Mouse (Mus musculus) stomach, embryonic 15.5 days (tissue): Measurements from ENCODE around the gene Slain2. TPM values are rescaled to one million over a fixed set of nuclear protein-coding genes. Genes with fewer than 3 reads are reported as not detected.
A peak's percentile ranks its signal among the peaks of the same experiment; 100 is the strongest.

ENCODE experiments used
- ATAC-seq: fragments of 200-750 bp; cut with Nextera tagmentation; 2 replicates; pipeline ENCODE4 v1.8.0; 2017; ENCODE audit warnings: low read depth, moderate number of reproducible peaks, moderate TSS enrichment; ENCODE audit not compliant: insufficient read depth, low FRiP score
- H3K27ac ChIP-seq: fragments of 300-500 bp; sonication (generic); 2 replicates; pipeline ENCODE4 v1.5.1; 2015; ENCODE audit warnings: mild to moderate bottlenecking, inconsistent platforms
- H3K27me3 ChIP-seq: fragments of 300-500 bp; sonication (generic); replicated peaks from 2 replicates; pipeline ENCODE4 v1.6.1; 2015; ENCODE audit warnings: inconsistent platforms
- H3K36me3 ChIP-seq: fragments of 300-500 bp; sonication (generic); 2 replicates; pipeline ENCODE4 v1.6.1; 2015; ENCODE audit warnings: inconsistent platforms
- H3K4me1 ChIP-seq: fragments of 300-500 bp; sonication (generic); 2 replicates; pipeline ENCODE4 v1.6.1; 2015; ENCODE audit warnings: inconsistent platforms
- H3K4me2 ChIP-seq: fragments of 300-500 bp; sonication (generic); 2 replicates; pipeline ENCODE4 v1.6.1; 2015; ENCODE audit warnings: mild to moderate bottlenecking, inconsistent platforms
- H3K4me3 ChIP-seq: fragments of 300-500 bp; sonication (generic); replicated peaks from 2 replicates; pipeline ENCODE4 v1.5.1; 2015; ENCODE audit warnings: inconsistent platforms
- H3K9ac ChIP-seq: fragments of 300-500 bp; sonication (generic); 2 replicates; pipeline ENCODE4 v1.6.1; 2015; ENCODE audit warnings: inconsistent platforms
- H3K9me3 ChIP-seq: fragments of 300-500 bp; sonication (generic); 2 replicates; pipeline ENCODE4 v1.6.1; 2016; ENCODE audit warnings: inconsistent platforms
- WGBS: fragments of 180-500 bp; shearing (Covaris S2); methylation state at CpG from one replicate; pipeline ENCODE4 v1.1.7; 2015; 5-methylcytosine and 5-hydroxymethylcytosine counted together
- polyA plus RNA-seq: library from polyadenylated mRNA; unstranded; fragments of >200 nt; fragmentation: Nextera tagmentation; extraction: Ambion mirVana; gene quantifications from 2 replicates; pipeline ENCODE4 v1.2.1, GENCODE M21; 2015

Gene Slain2
- polyA plus RNA-seq = 15.2 and 16.2 TPM in 2 replicates

DNA sequence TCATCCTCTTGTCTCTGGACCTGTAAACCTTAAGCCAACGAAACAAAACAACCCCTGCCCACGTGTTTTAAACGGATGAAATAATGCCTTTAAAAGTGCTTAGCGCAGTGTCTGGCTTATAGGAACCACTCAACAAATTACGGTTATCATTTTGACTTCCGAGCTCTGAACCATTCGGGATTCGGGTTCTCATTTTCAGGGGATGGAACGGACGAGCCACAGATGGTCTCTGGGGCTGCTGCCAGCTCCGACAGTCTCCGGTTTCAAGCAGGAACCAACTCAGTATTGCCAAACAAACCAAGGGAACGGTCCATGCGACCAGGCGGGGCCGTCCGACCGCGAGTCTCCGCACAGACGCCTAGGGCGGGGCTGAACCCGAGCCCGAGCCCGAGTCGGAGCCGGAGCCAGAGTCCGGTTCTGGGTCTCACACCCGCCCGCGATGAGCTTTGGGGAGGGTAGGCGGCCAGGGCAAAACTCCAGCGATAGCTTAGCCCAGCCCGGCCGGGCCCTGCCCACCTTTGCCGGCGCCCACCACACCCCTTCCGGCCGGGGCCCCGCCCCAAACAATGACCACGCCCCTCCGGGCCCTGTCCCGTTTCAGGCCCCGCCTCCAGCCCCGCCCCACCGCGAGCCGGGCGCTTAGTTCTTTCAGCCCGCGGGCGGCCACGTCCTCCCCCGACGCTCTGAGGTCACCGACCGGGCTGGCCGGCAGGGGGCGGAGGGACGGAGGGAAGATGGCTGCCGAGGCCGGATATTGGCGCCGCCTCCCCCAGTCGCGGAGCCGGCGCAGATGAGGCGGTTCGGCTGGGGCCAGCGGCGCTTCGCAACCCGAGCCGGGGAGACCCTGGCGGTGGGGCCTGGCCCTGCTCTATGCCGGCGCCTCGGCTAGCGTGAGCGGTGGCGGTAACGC is at the start of gene Slain2:
Gene Slain2 (plus strand): TSS at position 657 of the 910 bp plus-strand sequence.
- no peaks in the 10 kb centered on the region for H3K27me3 ChIP-seq
- peak within 1 kb of the TSS; percentile 99 for H3K27ac ChIP-seq
- peak; percentile 93 for ATAC-seq
- under 1% methylated on average over 77 of the region's 83 CpGs for WGBS
- no peaks in the 10 kb centered on the region for H3K9me3 ChIP-seq
- H3K4me1 ChIP-seq = peaks cover 16% of the 10 kb centered on the region
- H3K9ac ChIP-seq = peak within 1 kb of the TSS; percentile 99
- no peaks in the 10 kb centered on the region for H3K36me3 ChIP-seq
- peak within 1 kb of the TSS; percentile 61 for H3K4me2 ChIP-seq
- H3K4me3 ChIP-seq = peak within 1 kb of the TSS; percentile 97

DNA sequence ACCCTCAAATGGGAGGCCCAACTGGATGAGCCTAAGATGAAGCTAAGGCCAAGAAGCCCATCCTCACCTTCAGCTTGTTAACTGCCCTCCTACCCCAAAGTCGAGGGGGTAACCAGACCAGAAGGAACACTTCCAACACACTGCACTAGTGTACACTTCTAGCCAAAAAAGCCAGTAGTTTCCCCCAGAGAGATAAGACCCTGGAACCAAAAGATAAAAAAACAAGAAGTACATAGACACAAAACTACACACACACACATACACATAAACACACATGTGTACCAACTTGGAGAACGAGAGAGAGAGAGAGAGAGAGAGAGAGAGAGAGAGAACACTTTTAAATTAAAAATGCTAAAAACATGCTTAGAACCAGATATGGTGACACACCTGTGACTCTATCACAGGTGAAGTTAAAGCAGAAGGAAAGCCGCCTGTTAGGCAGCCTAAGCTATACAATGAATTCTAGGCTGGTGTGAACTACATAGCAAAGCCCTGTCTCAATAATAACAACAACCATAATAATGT is 49.4 kb upstream of the Slain2 start:
- Histone ChIP-seq H3K27me3 (no peaks in the 10 kb centered on the region), H3K9ac (no peak overlapping the region), H3K27ac (no peak overlapping the region), H3K4me2 (no peak overlapping the region), H3K36me3 (no peaks in the 10 kb centered on the region), H3K4me3 (no peak overlapping the region), H3K4me1 (peaks cover 8% of the 10 kb centered on the region; the same call in 1 of the 2 replicates), H3K9me3 (no peaks in the 10 kb centered on the region)
- no peak for ATAC-seq
- 72% methylated on average over 3 of the region's 3 CpGs for WGBS

DNA sequence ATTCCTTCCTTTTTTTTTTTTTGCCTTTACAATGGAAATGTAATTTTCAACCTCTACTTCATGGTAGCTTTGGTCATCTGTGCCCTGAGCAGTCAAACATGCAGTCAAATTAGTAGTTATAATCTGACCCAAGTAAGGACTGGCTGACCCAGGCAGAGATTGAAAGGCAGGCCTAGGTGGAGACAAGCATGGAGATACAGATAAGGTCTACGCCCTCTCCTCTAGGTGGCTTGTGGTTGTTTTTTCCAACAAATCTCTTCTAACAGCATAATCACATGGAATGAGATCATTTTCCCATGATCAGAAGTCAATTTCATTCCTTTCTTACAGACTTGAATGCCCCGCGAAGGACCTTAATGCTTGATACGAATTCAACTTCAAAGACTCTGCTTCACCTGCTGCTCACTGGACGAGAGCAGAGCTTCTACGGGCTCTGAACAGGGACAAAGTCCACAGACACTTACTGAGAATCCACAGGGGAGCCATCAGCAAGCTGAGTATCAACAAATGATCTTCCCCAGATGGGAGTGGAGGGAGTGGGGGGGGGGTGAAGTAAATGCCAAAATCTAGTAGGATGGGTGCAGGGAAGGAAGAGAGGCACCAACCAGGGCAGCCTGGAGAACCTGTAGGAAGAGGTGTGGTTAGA is 47.7 kb upstream of the Slain2 start:
- no peak for ATAC-seq
- peaks cover 8% of the 10 kb centered on the region; the same call in 1 of the 2 replicates for H3K4me1 ChIP-seq
- WGBS = 54% methylated on average over 6 of the region's 6 CpGs

DNA sequence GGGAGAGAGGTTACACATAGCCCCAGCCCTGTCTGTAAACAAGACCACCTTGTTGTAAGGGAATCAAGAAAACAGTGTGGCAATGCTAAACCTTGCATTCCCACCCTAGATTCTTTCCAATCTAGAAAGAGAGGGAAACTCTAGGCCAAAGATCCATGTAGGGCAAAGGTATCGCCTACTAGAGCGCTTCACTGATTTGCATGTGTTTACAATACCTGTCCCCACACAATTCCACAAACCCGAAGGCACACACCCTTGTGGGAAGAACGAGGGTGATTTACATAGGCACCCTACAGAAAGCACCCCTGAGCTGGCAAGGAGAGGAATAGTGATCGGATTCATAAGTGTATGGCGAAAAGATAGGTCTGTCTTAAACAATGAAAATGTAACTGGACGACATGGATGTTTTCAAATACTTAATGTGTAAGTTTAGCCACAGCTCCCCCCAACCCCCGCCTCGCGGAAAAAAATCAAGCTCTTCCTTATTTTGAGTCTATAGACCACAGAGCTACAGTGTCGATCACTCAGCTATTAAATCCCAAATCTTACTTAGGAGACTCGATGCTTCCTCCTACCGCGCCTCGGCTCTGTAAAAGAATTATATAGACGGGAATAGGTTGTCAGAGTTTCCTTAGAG is 47.0 kb upstream of the Slain2 start:
- Histone ChIP-seq H3K36me3 (no peaks in the 10 kb centered on the region), H3K27ac (no peak overlapping the region), H3K9ac (no peak overlapping the region), H3K4me3 (peak overlapping the region; percentile 59), H3K27me3 (no peaks in the 10 kb centered on the region), H3K9me3 (no peaks in the 10 kb centered on the region), H3K4me2 (peak overlapping the region; percentile 97), H3K4me1 (peaks cover 8% of the 10 kb centered on the region; the same call in 1 of the 2 replicates)
- WGBS = 22% methylated on average over 16 of the region's 16 CpGs
- ATAC-seq = no peak

More for the DNA sequence above, 47.7 kb upstream of the Slain2 start:
- Histone ChIP-seq H3K36me3 (no peaks in the 10 kb centered on the region), H3K9ac (no peak overlapping the region), H3K9me3 (no peaks in the 10 kb centered on the region), H3K4me2 (peak overlapping the region; percentile 97), H3K4me3 (no peak overlapping the region; the same call in 1 of the 2 replicates), H3K27me3 (no peaks in the 10 kb centered on the region), H3K27ac (no peak overlapping the region)

DNA sequence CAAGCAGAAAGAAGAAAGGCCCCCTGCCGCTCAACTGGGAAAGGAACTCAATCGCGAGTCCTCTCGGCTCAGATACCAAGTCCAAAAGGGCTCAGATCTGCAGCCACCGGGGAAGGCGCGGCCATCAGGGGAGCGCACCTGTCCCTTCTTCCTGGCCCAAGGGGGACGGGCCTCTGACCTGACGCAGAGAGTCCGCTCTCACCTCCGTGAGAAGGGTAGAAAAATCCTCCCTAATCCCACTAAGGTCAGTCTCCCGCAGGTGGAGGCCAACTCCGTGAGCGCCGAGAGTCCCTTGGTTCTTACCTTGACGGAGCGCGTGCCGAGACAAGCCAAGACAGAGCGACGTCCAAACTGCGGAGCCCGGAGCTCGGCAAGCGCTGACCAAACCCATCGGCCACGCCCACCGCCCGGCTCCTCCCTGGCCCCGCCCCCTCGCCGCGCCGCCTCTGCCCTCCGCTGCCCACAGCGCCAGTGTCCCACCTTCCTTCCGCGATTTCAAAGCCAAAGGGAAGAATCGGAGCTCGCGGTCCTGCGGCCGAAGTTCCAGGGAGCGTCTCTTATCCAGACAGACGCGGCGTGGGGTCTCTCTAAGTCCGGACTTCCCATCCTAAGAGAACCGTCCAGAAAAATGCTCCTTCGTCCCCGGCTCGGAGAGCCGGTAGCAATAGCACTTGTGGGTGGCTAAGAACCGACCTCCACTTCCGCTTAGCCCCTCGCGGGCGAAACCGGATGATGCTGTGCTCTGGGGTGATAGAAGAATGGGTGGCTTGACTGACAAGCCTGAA is 45.8 kb upstream of the Slain2 start, which contains the start of gene Tec:
Gene Tec (minus strand): TSS at position 393 of the 785 bp plus-strand sequence.
- peak within 1 kb of the TSS; percentile 97 for H3K4me2 ChIP-seq
- peak within 1 kb of the TSS; percentile 59 for H3K4me3 ChIP-seq
- peak within 1 kb of the TSS; percentile 59; the same call in 1 of the 2 replicates for H3K27ac ChIP-seq
- no peaks in the 10 kb centered on the region for H3K27me3 ChIP-seq
- no peaks in the 10 kb centered on the region for H3K36me3 ChIP-seq
- no peaks in the 10 kb centered on the region for H3K9me3 ChIP-seq
- under 1% methylated on average over 59 of the region's 60 CpGs for WGBS
- peaks cover 8% of the 10 kb centered on the region; the same call in 1 of the 2 replicates for H3K4me1 ChIP-seq
- ATAC-seq = peak; percentile 95
- peak within 1 kb of the TSS; percentile 43 for H3K9ac ChIP-seq

DNA sequence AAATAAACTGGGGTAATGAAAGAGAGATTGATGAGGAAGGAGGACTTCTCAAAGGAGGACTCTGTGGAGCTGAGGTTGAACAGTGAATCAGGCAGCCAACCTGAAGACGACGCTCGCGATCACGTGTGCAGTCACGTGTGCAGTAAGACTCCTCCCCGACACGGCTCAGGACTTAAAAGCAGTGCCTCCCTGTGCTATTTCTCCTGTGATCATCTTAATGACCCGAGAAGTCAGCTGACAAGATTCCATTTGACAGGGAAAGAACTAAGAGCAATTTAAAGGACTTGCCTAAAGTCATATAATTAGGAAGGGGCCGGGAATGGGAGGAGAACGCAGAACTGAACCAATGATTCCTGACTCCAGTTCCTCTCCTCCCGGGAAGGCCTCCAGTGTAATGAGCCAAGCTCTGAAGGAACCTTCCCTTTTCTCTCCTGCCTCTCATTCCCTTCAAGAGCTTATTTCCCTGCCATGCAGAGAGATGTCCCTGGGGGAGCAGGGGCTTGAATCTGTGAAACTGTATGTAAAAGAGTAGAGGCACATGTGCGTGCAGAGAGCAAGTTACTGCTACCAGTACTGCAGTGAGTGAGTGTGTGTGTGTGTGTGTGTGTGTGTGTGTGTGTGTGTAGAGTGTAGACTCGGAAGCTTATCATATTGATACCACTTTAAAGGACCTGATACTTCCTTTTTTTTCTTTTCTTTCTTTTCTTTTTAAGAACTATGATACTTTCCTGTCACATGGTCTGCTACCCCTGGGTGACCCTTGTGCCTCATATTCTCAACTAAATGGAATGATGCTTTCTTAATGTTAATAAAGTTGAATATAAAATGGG is 44.1 kb upstream of the Slain2 start:
- H3K4me3 ChIP-seq = no peak overlapping the region
- H3K27ac ChIP-seq = no peak overlapping the region
- no peak for ATAC-seq
- no peaks in the 10 kb centered on the region for H3K36me3 ChIP-seq
- H3K4me2 ChIP-seq = no peak overlapping the region
- 71% methylated on average over 14 of the region's 14 CpGs for WGBS
- H3K9ac ChIP-seq = no peak overlapping the region
- H3K4me1 ChIP-seq = peaks cover 8% of the 10 kb centered on the region; the same call in 1 of the 2 replicates
- no peaks in the 10 kb centered on the region for H3K9me3 ChIP-seq
- H3K27me3 ChIP-seq = no peaks in the 10 kb centered on the region

DNA sequence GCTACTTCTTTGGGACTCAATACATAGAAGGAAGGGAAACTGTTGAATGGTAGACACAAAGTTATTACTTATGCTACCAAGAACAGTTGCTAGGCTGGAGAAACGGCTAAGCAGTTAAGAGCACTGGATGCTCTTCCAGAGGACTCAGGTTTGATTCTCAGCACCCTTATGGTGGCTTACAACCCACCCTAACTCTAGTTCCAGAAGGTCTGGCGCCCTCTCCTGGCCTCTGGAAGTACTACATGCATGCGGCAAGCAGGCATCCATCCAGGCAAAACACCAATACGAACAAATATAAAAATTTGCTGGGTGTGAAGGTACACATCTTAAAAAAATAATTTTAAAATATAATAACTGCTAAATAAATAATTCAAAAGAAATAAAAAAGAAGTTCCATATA is 43.0 kb upstream of the Slain2 start:
- Histone ChIP-seq H3K4me3 (no peak overlapping the region), H3K9ac (no peak overlapping the region), H3K27me3 (no peaks in the 10 kb centered on the region), H3K36me3 (no peaks in the 10 kb centered on the region), H3K4me2 (no peak overlapping the region), H3K9me3 (no peaks in the 10 kb centered on the region), H3K27ac (no peak overlapping the region), H3K4me1 (peaks cover 8% of the 10 kb centered on the region; the same call in 1 of the 2 replicates)
- no peak for ATAC-seq
- 75% methylated on average over 4 of the region's 4 CpGs for WGBS

DNA sequence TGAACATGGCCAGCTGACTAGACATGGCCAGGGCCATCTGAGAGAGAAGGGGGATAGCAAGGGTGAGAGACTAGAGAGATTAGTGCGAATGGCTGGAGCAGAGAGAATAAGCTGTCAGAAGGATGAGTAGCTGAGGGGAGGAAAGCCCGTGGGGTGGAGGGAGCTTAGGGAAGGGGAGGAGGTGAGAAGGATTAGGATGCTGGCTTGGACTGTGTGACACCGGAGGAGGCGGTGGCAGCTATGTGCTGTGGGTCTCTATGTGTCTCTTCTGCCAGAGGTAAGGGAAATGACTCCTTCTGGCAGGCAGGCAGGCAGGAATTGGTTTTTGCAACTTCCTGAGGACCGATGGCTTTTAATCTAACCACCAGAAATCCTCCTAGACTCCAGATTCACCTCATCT is 34.4 kb upstream of the Slain2 start:
- no peaks in the 10 kb centered on the region for H3K27me3 ChIP-seq
- ATAC-seq = no peak
- 27% methylated on average over 5 of the region's 5 CpGs for WGBS
- H3K27ac ChIP-seq = no peak overlapping the region
- H3K4me3 ChIP-seq = no peak overlapping the region
- H3K36me3 ChIP-seq = no peaks in the 10 kb centered on the region
- no peaks in the 10 kb centered on the region for H3K4me1 ChIP-seq
- no peak overlapping the region for H3K9ac ChIP-seq
- no peak overlapping the region for H3K4me2 ChIP-seq
- H3K9me3 ChIP-seq = no peaks in the 10 kb centered on the region

DNA sequence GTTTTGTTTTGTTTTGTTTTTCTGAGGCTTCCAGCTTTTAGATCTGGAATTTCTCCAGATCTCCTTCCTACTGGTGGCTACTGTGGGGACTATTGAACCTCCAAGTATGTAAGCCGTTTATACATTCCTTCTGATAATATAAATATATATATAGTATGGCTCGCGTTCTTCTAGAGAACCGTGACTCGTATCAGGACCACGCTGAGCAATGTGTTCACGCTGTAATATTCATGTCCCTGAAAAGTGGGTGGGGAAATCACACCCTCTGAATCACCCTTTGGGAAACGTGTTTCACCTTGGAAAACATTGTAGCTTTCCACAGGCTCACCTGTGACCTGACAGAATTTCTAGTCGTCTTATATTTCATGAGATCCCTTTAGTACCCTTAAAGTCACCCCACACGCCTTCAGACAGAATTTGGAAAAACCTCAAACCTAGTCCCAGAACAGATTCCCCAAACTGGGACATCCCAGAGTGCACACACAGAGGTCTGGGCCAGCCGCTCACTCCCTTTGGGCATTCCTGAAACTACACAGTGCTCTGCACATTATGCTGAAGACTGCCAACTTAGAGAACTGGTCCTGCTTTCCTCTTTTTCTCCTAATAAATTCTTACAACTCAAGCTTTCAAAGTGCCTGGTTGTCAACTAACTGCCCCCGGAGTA is 32.2 kb upstream of the Slain2 start:
- Histone ChIP-seq H3K36me3 (no peaks in the 10 kb centered on the region), H3K9ac (no peak overlapping the region), H3K27me3 (no peaks in the 10 kb centered on the region), H3K4me1 (no peaks in the 10 kb centered on the region), H3K4me2 (no peak overlapping the region), H3K27ac (no peak overlapping the region), H3K9me3 (no peaks in the 10 kb centered on the region), H3K4me3 (no peak overlapping the region)
- ATAC-seq = no peak
- 58% methylated on average over 12 of the region's 12 CpGs for WGBS

DNA sequence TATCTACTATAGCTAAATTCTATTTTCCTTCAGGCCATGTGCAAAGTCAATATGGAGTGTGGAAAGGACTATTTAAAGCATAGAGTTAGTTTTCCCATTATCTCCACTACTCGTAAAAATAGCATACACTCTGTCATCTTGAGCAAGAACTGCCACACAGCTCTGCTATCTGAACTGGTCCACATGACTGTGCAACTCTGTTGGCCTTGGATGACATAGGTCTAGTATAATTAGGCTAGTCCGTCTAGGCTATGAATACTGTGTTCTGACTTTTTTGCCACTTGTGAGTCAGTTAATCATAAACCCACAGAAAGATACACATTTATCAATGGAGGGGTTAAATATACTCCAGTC is 31.7 kb upstream of the Slain2 start:
- H3K4me2 ChIP-seq = no peak overlapping the region
- no peaks in the 10 kb centered on the region for H3K27me3 ChIP-seq
- ATAC-seq = no peak; the same call in 1 of the 2 replicates
- 51% methylated on average over 2 of the region's 2 CpGs for WGBS
- H3K4me3 ChIP-seq = no peak overlapping the region
- H3K36me3 ChIP-seq = no peaks in the 10 kb centered on the region
- no peaks in the 10 kb centered on the region for H3K4me1 ChIP-seq
- H3K27ac ChIP-seq = no peak overlapping the region
- H3K9ac ChIP-seq = no peak overlapping the region
- H3K9me3 ChIP-seq = no peaks in the 10 kb centered on the region
